Mouse (Mus musculus): ENCODE data around the gene Tex44. TPM values are rescaled to one million over a fixed set of nuclear protein-coding genes. Genes with fewer than 3 reads are reported as not detected.

Gene Tex44
- not detected in 2 replicates for polyA plus RNA-seq (2015; fragmentation: Nextera tagmentation; extraction: Ambion mirVana)

DNA sequence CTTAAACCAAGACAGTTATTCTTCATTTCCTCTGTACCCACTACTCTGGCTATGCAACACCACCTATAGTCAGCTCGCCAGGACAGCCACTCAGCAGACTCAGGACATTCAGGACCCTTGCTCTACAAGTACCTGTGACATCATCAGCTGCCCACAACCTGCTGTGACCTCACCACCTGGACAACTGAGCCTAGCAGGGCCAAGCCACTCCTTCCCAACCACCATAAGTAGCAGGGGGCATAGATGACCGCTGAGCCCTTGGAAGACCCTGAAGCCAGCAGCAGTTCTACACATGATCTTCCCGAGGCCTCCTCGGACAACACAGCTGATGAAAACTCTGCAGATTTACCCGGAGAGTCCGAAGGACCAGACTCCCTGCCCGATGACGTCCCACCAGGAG lies at the start of gene Tex44, which contains the start of gene Nmur1:
TSS of gene Tex44 (plus strand) at position 202 of the 400 bp plus-strand sequence.
TSS of gene Nmur1 (minus strand) at position 101 of the 400 bp plus-strand sequence.
- Histone ChIP-seq H3K36me3 (no peaks in the 10 kb centered on the region), H3K27ac (no peak within 1 kb of the TSS), H3K9me3 (no peaks in the 10 kb centered on the region), H3K4me1 (peaks cover 6% of the 10 kb centered on the region; the same call in 1 of the 2 replicates), H3K4me2 (no peak within 1 kb of the TSS), H3K4me3 (no peak within 1 kb of the TSS), H3K9ac (no peak within 1 kb of the TSS), H3K27me3 (no peaks in the 10 kb centered on the region)
- ATAC-seq (ENCODE audit: insufficient number of reproducible peaks, low FRiP score, low TSS enrichment, low read depth): no peak
- 92% methylated on average over 8 of the region's 8 CpGs for WGBS

DNA sequence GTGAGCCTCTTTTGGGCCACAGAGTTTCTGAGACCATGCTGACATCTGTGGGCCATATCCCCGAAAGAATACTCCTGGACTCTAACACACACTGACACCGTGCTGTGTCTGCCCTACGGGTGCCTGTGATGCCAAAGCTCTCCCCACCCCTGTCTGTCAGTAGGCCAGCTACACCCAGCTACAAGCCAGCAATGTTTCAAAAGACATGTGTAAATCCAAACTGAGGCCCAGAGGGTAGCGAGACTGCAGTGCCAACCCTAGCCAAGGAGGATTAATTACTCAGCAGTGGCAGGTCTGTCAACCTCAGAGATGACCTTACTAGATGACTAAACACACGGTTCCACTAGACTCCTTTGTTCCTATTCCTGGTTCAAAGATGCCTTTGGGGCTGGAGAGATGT lies 49.8 kb upstream of the Tex44 start:
- H3K36me3 ChIP-seq: no peaks in the 10 kb centered on the region
- H3K4me1 ChIP-seq: peaks cover 22% of the 10 kb centered on the region
- H3K27me3 ChIP-seq: no peaks in the 10 kb centered on the region
- no peaks in the 10 kb centered on the region for H3K9me3 ChIP-seq
- H3K4me2 ChIP-seq: no peak overlapping the region
- no peak overlapping the region for H3K27ac ChIP-seq
- no peak for ATAC-seq (ENCODE audit: insufficient number of reproducible peaks, low FRiP score, low TSS enrichment, low read depth)
- H3K9ac ChIP-seq: no peak overlapping the region
- 71% methylated on average over 5 of the region's 5 CpGs for WGBS
- H3K4me3 ChIP-seq: no peak overlapping the region

DNA sequence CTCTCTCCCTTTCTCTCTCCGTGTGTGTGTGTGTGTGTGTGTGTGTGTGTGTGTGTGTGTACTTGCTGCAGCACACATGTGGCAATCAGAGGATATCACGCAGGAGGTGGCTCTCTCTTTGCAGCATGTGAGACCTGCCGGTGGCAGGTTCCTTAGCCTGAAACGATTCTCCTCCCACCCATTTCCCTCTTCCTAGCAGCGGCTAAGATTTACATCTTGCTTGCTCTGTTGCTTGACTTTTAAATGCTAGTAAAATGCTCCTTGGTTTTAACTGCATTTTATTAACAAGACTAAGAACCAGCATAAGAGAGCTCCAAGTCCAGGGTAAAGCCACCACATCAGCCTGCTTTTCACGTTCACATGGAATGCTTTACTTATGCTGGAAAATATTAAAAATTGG lies 47.5 kb upstream of the Tex44 start:
- no peak for ATAC-seq (ENCODE audit: insufficient number of reproducible peaks, low FRiP score, low TSS enrichment, low read depth)
- Histone ChIP-seq H3K27me3 (no peaks in the 10 kb centered on the region), H3K9me3 (no peaks in the 10 kb centered on the region), H3K4me3 (no peak overlapping the region), H3K9ac (no peak overlapping the region), H3K4me1 (peaks cover 22% of the 10 kb centered on the region), H3K4me2 (no peak overlapping the region), H3K27ac (peak overlapping the region; percentile 71), H3K36me3 (no peaks in the 10 kb centered on the region)
- 15% methylated on average over 5 of the region's 6 CpGs for WGBS

DNA sequence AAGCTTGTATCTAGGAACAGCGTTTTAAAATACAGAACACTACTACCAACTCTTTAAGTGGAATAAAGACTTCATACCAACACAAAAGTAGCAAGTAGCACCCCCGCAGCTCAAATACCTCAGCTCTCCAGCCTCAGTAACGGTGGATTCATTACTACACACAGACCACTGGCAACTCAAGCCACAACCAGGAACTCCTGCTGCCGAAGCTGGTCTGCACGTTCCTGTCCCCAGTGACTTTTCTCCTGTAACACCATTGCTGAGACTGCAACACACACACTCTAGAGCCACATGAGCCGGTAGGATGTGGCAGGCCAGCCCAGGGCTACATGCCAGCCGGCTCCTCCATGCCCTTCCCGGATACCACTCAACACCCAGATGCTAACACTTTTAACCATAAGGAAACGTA lies 47.0 kb upstream of the Tex44 start:
- Histone ChIP-seq H3K4me3 (no peak overlapping the region), H3K4me2 (no peak overlapping the region), H3K9me3 (no peaks in the 10 kb centered on the region), H3K4me1 (peaks cover 22% of the 10 kb centered on the region), H3K9ac (no peak overlapping the region), H3K27ac (peak overlapping the region; percentile 71), H3K27me3 (no peaks in the 10 kb centered on the region), H3K36me3 (no peaks in the 10 kb centered on the region)
- WGBS: 23% methylated on average over 9 of the region's 9 CpGs
- no peak for ATAC-seq (ENCODE audit: insufficient number of reproducible peaks, low FRiP score, low TSS enrichment, low read depth)

DNA sequence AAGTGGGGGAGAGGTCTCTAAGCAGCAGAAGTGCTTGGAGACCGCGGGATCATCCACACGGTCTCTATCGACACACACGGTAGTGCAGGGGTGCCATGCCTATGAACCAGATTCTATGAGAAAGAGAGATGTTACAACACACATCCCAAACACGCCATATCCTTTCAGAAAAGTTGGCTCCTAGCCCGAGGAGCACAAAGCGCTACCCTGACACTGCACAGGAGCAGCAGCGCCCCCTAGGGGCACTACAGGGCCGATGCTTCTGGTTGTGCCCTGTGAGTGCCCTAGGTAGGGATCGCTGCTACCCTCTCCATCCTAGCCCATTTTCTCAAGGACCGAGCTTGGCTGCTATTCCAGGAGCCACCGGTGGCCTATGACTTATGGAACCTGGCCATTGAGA lies 45.1 kb upstream of the Tex44 start:
- Histone ChIP-seq H3K9ac (no peak overlapping the region), H3K9me3 (no peaks in the 10 kb centered on the region), H3K27me3 (no peaks in the 10 kb centered on the region), H3K4me1 (peaks cover 22% of the 10 kb centered on the region), H3K36me3 (no peaks in the 10 kb centered on the region), H3K4me2 (no peak overlapping the region), H3K27ac (no peak overlapping the region), H3K4me3 (no peak overlapping the region)
- no peak for ATAC-seq (ENCODE audit: insufficient number of reproducible peaks, low FRiP score, low TSS enrichment, low read depth)
- WGBS: 32% methylated on average over 13 of the region's 13 CpGs

DNA sequence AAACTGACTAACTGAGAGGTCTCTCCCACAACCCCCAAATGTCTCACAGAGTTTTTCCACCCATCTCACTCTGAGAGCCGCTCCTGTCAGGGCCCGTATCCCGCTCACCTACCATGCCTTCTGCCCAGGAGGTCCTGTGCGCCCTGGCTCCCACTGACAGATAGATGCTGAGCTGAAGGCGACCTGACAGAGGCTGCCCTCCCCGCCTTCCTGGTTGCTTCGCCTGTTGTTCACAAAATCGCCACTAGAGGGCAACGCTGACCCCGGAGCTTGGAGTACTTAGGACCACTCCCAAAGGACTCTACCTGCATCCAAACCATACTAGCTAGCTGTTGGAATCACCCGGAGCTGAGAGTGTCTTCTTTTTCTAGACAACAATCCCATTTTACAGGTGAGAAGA lies 36.9 kb upstream of the Tex44 start:
- H3K9ac ChIP-seq: no peak overlapping the region
- no peaks in the 10 kb centered on the region for H3K9me3 ChIP-seq
- no peak overlapping the region for H3K4me2 ChIP-seq
- no peaks in the 10 kb centered on the region for H3K27me3 ChIP-seq
- no peak overlapping the region for H3K4me3 ChIP-seq
- 4% methylated on average over 11 of the region's 11 CpGs for WGBS
- no peaks in the 10 kb centered on the region for H3K36me3 ChIP-seq
- peaks cover 4% of the 10 kb centered on the region; the same call in 1 of the 2 replicates for H3K4me1 ChIP-seq
- H3K27ac ChIP-seq: no peak overlapping the region
- no peak for ATAC-seq (ENCODE audit: insufficient number of reproducible peaks, low FRiP score, low TSS enrichment, low read depth)

DNA sequence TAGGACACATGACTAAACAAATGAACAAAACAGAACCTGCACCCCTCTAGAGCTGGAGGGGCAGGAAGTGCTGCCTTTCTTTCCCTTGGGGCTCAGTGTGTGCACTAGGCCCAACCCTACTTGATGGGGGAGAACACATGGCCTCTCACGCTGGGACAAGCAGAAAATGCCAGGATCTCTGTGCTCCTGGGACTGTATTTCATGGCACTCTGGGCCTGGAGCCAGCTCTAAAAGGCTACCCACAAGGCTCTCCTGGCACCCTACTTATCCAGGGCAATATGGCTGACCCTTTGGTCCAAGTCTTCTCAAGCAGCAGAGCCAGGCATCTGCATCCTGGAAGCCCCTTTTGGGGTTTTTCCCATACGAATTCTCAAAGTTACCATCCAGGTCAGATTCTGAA lies 34.7 kb upstream of the Tex44 start:
- H3K9ac ChIP-seq: no peak overlapping the region
- H3K4me2 ChIP-seq: no peak overlapping the region
- 38% methylated on average over 2 of the region's 2 CpGs for WGBS
- peaks cover 4% of the 10 kb centered on the region; the same call in 1 of the 2 replicates for H3K4me1 ChIP-seq
- H3K4me3 ChIP-seq: no peak overlapping the region
- no peak overlapping the region for H3K27ac ChIP-seq
- no peaks in the 10 kb centered on the region for H3K27me3 ChIP-seq
- ATAC-seq (ENCODE audit: insufficient number of reproducible peaks, low FRiP score, low TSS enrichment, low read depth): no peak
- no peaks in the 10 kb centered on the region for H3K9me3 ChIP-seq
- no peaks in the 10 kb centered on the region for H3K36me3 ChIP-seq

DNA sequence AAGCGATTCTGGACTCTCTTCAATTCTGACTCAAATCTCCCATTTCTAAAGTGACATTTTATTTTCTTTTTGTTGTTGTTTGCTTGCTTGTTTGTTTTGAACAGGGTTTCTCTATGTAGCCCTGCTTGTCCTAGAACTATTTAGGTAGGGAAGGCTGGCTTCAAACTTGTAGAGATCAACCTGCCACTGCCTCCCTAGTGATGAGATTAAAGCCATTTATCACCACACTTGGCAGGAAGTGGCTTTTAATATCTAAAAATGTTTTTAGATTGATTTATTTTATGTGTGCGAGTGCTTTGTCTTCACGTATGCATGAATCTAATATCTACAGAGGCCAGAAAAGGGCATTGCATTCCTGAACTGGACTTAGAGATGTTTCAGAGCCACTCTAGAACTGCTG lies 32.9 kb upstream of the Tex44 start:
- no peak overlapping the region for H3K27ac ChIP-seq
- H3K4me2 ChIP-seq: no peak overlapping the region
- WGBS: 80% methylated on average over 3 of the region's 3 CpGs
- H3K36me3 ChIP-seq: no peaks in the 10 kb centered on the region
- H3K27me3 ChIP-seq: no peaks in the 10 kb centered on the region
- H3K4me3 ChIP-seq: no peak overlapping the region
- H3K9ac ChIP-seq: no peak overlapping the region
- H3K9me3 ChIP-seq: no peaks in the 10 kb centered on the region
- ATAC-seq (ENCODE audit: insufficient number of reproducible peaks, low FRiP score, low TSS enrichment, low read depth): no peak
- H3K4me1 ChIP-seq: peaks cover 8% of the 10 kb centered on the region; the same call in 1 of the 2 replicates

DNA sequence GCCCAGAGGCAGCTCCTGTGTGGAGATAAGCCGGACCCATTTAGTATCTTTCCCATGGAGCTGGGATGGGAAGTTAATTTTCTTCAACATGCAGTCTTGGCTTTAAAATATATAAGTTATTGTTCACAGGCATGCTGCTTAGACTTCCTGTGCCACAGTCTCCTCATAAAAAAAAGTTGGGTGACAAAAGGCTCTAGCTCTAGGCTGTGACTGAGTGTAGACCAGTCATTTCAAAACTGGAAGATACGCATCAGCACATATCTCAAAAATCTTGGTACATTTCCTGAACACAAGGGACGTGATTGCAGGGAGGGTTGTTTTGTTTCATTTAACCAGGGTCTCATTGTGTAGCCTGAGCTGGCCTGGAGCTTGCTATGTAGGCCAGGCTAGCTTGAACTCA lies 31.9 kb upstream of the Tex44 start:
- H3K9ac ChIP-seq: no peak overlapping the region
- H3K4me2 ChIP-seq: no peak overlapping the region
- H3K27ac ChIP-seq: no peak overlapping the region
- H3K9me3 ChIP-seq: no peaks in the 10 kb centered on the region
- H3K36me3 ChIP-seq: no peaks in the 10 kb centered on the region
- H3K4me3 ChIP-seq: no peak overlapping the region
- H3K4me1 ChIP-seq: peaks cover 7% of the 10 kb centered on the region; the same call in 1 of the 2 replicates
- no peak for ATAC-seq (ENCODE audit: insufficient number of reproducible peaks, low FRiP score, low TSS enrichment, low read depth)
- no peaks in the 10 kb centered on the region for H3K27me3 ChIP-seq
- WGBS: 82% methylated on average over 3 of the region's 3 CpGs

DNA sequence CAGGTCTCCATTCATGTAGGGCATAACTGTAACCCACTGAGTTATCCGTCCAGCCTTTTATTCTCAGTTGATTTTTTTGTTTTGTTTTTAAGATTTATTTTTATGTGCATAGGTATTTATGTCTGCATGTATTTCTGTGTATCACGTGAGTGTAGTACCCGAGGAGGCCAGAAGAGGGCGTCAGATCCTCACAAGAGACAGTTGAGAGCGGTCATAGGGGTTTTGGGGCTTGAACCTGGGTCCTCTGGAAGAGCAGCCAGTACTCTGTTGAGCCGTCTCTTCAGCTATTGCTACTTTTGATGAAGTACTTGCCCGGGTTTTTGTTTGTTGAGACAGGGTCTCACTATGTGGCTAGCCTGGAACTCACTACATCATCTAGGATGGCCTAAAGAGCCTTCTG lies 30.2 kb upstream of the Tex44 start:
- 75% methylated on average over 7 of the region's 7 CpGs for WGBS
- no peak for ATAC-seq (ENCODE audit: insufficient number of reproducible peaks, low FRiP score, low TSS enrichment, low read depth)
- H3K9me3 ChIP-seq: no peaks in the 10 kb centered on the region

DNA sequence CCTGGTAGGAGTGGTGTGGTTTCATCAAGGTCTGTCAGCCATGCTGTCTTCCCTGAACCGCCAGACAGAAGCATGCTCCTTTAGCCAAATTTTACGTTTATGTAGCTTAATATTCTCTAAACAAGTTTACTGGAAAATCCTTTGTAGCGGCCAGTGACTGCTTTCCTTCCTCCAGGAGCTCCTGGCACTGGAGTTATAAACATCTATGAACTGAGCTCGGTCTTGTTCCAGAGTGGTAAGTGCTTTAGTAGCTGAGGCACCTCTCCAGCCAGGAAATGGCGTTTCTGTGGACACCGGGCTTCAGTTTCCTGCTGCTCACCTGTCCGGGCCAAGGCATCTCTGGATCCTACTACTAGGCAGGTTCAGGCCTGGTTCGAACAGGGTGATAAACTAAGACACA lies 28.5 kb upstream of the Tex44 start:
- Histone ChIP-seq H3K9ac (no peak overlapping the region), H3K9me3 (no peaks in the 10 kb centered on the region), H3K27me3 (no peaks in the 10 kb centered on the region), H3K4me2 (no peak overlapping the region), H3K4me3 (no peak overlapping the region), H3K4me1 (peaks cover 4% of the 10 kb centered on the region), H3K27ac (no peak overlapping the region), H3K36me3 (no peaks in the 10 kb centered on the region)
- 51% methylated on average over 8 of the region's 8 CpGs for WGBS
- no peak for ATAC-seq (ENCODE audit: insufficient number of reproducible peaks, low FRiP score, low TSS enrichment, low read depth)

More for the DNA sequence above, 30.2 kb upstream of the Tex44 start:
- Histone ChIP-seq H3K4me1 (peaks cover 4% of the 10 kb centered on the region), H3K27me3 (no peaks in the 10 kb centered on the region), H3K4me3 (no peak overlapping the region), H3K27ac (no peak overlapping the region), H3K9ac (no peak overlapping the region), H3K4me2 (no peak overlapping the region), H3K36me3 (no peaks in the 10 kb centered on the region)

DNA sequence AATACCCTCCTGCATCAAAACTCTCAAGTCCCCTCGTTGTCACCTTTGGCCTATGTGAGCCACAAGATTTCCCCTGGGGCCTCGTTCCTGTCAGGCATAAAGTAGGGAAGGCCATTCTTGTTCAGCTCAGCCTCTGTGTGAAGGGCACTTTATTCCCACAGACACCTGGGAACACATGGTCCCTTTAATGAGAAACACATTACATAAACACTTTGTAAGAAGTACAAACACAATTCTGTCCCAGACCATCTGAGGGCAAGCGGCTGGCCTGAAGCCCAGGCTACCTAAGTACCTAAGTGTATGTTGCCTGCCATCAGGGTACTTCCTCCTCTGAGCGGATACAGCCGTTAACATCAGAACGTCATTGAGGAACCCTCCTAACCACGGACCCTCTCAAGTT lies 27.9 kb upstream of the Tex44 start:
- no peak overlapping the region for H3K9ac ChIP-seq
- no peaks in the 10 kb centered on the region for H3K27me3 ChIP-seq
- no peak overlapping the region for H3K27ac ChIP-seq
- H3K36me3 ChIP-seq: no peaks in the 10 kb centered on the region
- no peaks in the 10 kb centered on the region for H3K9me3 ChIP-seq
- no peak overlapping the region for H3K4me3 ChIP-seq
- ATAC-seq (ENCODE audit: insufficient number of reproducible peaks, low FRiP score, low TSS enrichment, low read depth): no peak
- no peak overlapping the region for H3K4me2 ChIP-seq
- WGBS: 16% methylated on average over 7 of the region's 7 CpGs
- H3K4me1 ChIP-seq: peaks cover 4% of the 10 kb centered on the region

DNA sequence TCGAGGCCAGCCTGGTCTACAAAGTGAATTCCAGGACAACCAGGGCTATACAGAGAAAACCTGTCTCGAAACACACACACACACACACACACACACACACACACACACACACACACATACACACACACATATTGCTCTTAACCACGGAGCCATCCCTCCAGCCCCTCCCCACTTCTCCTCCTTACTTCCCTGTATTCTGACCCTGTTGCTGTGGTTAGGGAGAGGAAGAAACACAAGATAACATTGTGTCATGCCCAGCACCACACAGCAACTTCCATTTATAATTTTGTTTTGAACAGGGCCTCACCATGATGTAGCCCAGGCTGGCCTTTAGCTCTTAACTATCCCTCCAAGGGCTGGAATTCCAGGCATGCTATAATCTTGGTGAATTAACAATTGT lies 26.8 kb upstream of the Tex44 start:
- ATAC-seq (ENCODE audit: insufficient number of reproducible peaks, low FRiP score, low TSS enrichment, low read depth): no peak
- WGBS: 75% methylated on average over 3 of the region's 3 CpGs

More for the DNA sequence above, 26.8 kb upstream of the Tex44 start:
- H3K27me3 ChIP-seq: no peaks in the 10 kb centered on the region
- no peaks in the 10 kb centered on the region for H3K36me3 ChIP-seq
- H3K27ac ChIP-seq: no peak overlapping the region
- H3K4me3 ChIP-seq: no peak overlapping the region
- no peaks in the 10 kb centered on the region for H3K9me3 ChIP-seq
- no peak overlapping the region for H3K4me2 ChIP-seq
- no peak overlapping the region for H3K9ac ChIP-seq
- peaks cover 4% of the 10 kb centered on the region for H3K4me1 ChIP-seq

All from limb, embryonic 15.5 days (tissue).